Mouse (Mus musculus) layer of hippocampus, postnatal 25 days (tissue): ENCODE measurements around the gene Intu. TPM values are rescaled to one million over a fixed set of nuclear protein-coding genes. Genes with fewer than 3 reads are reported as not detected.

Source experiments
- DNase-seq, 2 experiments: peaks; one replicate each; pipeline ENCODE4 v3.0.0; 2022; ENCODE audit warnings: mixed read lengths in 2 of 2, low spot score in 1 of 2; ENCODE audit errors: extremely low spot score in 1 of 2
- total RNA-seq, 2 experiments: library from RNA; stranded (reverse); gene quantifications; 2 replicates each; pipeline ENCODE4 v1.2.3; 2021

Intu gene
- total RNA-seq, 2 experiments from 2014 or later = 4.9 to 7.5 TPM

DNA sequence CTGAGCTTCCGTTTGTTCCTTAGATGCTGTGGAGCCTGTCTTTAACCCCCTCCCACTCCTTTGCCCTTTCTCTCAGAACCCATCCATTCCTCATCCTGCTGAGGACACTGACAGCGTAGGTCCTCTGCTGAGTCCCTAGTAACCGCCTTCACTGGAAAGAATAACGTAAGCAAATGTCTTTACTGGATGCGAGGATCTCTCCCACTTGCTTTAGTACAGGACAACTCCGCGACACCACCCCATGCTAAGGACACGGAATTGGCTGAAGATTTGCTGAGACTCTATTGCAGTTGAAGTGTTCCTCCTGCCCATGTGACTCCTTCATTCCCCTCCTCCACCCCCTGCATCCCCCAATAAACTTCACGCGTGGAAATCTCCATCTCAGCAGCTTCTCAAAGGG lies 3.9 kb upstream of the Intu start:
- DNase-seq = no peak

DNA sequence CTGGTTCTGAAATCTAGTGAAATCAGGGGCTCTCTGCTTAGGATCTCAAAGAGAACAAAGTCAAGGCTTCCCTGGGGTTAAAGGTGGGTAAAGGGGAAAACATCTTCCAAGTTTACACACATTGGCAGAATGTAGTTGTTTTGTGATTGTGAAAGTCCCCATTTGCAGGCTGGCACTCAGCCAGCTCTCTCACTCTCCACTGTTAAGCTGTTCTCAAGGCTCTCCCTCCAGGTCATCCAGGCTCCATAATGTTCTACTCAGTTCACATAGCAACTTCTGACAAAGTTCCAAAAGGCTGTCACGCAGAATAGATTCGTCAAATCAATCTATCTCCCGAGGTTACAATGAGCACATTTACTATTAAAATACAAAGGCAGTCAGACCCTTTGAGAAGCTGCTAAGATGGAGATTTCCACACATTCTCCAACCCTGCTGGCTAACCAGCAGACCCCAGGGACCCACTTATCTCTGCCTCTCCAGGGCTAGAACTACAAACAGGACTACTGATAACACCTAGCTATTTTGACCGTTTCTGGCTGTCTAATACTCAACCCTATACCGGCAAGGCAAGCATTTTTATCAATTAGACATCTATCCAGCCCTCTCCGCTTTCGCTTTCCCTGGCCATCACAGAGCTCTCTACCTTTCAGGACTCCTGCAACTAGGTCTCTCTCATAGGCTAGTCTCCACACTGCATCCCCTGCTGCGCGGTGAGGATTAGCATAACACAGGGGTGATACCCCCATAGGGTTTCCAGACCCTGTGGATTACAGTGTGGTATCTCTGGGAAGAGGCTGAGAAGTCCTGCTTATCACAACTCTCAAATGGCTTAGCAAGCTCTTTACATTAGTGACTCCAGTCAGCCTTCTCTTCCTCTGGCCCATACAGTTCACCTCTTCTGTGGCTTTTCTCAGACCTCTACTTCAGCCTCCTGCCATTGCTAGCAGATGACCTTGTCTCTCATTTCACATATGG lies 2.8 kb upstream of the Intu start:
- DNase-seq = no peak

DNA sequence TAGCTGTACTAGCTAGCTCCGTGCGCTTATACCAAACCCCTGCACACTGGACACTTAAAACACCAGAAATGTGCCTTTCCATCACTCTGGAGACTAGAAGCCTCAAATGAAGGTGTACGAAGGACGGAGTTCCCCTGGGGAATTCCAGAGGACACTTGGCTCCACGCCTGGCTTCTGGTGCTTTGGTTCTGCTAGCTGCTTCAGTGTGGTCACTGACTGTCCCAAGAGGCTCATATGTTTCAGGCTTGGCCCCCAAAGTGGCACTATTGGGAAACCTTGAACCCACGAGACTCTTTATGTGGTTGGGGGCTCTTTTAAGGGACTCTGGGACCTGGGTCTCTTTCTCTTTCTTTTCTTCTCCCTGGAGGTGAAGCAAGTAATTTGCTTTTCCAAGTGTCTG lies 2.1 kb upstream of the Intu start:
- no peak for DNase-seq

DNA sequence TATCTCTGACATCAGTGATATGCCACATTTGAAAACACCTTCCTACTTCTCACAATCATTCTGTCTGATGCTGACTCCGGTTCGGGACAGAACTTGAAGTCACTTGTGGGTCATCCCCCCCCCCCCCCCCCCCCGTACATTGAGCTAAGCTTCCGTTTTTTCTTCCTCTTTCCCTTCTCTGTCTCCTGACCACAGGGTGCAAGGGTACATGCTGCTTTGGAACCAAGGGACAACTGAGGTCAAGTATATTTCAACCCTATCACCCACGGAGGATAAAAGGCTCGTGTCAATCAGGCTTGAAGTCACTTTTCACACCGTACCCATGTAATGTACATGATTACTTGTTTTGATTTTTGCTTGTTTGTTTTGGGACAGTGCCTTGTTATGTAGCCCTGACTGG lies 241 bp upstream of the Intu start:
- DNase-seq = no peak

DNA sequence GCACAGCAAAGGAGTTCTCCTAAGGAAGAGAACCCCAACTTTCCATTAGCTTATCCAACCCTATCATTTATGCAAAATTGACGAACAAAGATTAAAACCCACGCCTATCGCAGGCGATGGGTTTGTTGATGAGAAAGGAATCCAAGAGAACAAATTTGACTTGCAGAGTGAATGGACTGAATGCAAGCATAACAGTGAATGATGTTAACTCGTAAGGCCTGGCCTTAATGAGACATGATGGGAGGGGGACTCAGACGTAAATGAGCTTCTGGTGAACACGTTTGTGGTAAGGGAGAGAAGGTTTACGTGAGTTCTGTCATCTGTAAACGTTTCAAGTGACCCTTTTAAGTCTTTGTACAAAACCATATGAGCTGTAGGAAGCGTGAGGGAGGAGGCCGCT lies 1.2 kb downstream of the Intu start:
- DNase-seq = no peak

DNA sequence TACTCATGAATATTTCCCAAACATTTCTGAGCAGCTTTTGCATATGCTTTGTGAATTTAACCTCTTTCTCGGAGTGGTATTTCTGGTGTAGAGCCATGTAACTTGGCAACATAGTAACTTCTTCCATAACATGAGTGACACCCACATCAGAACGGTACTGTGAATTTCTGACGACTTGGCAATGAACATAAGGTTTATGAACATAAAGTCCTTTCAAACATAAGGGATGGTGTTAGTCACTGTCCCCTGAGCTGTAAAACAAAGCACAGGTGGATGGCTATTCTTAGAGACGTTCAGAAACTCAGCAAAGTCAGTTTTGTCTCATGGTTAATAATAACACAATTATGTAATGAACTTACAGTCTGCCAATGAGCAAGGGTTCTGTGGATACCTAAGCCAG lies 3.1 kb downstream of the Intu start:
- no peak for DNase-seq

DNA sequence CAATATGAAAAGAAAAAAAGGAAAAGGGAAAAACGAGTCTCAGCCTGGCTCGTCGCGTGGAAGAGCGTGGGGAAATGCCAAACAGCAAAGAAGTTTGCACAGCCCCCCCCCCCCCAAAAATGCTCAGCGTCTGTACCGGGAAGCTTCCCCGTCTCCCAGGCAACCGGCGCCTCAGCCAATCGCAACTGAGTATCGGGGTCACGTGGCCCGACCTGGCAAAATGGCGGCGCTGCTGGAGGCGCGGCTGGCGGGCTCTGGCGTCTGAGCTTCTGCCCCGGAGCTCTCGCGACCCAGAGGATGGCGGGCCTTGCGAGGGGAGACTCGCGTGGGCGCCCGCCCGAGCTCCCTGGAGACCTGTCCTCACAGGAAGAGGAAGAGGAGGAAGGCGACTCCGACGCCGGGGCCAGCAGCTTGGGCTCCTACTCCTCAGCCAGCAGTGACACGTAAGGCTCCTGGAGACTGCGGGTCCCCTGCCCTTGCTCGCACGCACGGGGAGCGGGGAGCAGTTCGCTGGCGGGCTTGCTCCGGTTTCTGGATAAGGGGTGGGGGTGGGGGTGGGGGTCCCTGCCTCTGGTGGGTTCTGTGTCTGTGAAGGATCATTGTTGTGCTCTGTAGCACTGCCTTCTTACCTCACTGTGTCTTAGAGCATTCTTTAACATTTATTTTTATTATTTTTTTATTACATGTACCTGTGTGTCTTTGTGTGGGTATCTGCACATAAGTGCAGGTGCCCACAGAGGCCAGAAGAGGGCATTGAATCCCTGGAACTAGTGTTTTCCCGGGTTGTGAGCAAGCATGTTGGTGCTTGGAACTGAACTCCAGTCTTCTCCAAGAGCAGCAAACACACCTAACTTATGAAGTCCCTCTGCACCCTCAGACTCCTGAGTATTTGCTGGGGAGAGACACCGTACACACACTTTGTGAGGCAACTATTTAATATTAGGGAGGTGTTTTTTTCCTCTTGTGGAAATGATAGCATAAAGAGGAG lies 9.8 kb downstream of the Intu start:
- DNase-seq = peak; percentile 75 to 87

DNA sequence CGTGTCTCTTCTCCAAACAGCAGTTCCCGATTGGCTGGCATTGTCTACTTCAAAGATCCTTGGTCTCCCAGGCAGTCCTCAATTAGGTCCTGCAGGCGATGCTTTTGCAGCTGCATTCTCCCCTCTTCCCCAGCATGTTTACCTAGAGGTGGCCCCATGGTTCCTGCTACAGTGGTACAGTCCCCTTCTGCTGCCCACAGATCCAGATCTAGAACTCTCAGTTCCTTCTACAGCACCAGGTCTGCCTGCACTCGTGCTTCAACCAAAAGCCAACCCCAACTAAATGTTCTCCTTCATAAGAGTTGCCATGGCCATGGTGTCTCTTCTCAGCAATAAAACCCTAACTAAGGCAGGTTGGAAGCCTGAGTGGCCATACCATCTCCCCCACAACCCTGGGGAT lies 15.5 kb downstream of the Intu start:
- no peak for DNase-seq

DNA sequence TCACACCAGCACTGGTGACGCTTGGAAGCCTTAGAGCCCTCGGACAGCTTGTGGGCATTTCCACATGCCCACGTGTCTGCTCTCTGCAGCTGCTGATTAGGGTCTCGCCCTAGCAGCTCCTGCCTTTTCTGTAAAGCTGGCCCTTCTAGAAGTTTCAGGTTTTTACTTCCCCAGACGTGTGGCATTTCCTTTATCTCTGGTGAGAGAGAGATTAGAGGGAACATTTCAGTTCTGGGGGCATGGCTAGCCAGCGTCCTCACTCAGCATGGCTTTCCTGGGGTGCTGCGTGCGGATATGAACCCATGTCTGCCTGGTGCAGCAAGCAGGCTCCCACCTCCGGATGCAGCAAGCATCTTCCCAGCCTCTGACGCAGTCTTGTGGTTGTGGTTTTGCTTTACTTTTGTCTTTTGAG lies 121.9 kb downstream of the Intu start:
- DNase-seq = no peak

DNA sequence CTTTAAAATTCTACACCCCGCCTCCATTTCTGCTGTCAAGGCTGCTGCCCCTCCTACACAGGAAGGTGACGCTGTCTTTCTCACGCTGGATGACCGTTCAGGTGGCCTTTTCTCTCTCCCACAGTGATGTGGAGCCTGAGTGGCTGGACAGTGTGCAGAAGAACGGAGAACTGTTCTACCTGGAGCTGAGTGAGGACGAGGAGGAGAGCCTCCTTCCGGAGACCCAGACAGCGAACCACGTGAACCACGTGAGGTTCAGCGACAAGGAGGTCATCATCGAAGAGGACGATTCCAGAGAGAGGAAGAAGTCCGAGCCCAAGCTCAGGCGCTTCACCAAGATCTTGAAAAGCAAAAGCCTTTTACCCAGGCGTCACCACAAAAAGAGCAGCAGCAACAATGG lies 122.5 kb downstream of the Intu start:
- DNase-seq = no peak

DNA sequence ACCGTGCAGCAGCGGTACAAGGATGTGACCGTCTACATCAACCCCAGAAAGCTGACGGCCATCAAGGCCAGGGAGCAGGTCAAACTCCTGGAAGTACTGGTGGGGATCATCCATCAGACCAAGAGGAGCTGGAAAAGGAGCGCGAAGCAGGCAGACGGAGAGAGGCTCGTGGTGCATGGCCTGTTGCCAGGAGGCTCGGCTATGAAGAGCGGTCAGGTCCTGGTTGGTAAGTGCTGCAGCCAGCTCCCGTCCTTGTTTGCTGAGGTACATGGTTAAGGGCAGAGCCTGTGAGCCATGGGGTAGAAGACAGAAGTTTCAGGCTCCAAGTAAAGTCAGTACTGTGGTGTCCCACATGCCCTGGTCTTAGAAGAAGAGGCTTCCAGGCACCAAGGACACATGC lies 122.9 kb downstream of the Intu start:
- DNase-seq = no peak

- no peak for DNase-seq
Measured at GRCm38 (mm10) chr3:40655571-40655970, 124.5 kb downstream of the Intu start.

- no peak for DNase-seq
Measured at GRCm38 (mm10) chr3:40656339-40656738, 125.3 kb downstream of the Intu start.

DNA sequence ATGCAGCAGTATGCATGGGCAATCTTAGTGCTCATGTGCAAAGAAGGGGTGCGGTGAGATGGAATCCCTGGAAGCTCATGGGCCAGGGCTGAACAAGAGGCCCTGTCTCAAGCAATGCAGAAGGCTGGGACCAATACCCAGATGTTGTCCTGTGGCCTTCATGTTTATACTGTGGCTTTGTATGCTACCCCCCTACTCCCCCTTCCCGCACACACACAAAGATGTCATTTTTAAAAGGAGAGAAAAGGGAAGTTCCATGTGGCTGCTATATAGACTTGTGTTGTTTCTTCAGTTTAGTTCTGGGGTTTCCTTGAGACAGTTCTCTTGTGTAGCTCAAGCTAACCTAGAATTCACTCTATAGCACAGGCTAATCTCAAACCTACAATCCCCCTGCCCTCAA lies 129.1 kb downstream of the Intu start:
- DNase-seq = no peak

GRCm38 (mm10) chr3:40666109-40666508 lies 135.0 kb downstream of the Intu start:
- no peak for DNase-seq

DNA sequence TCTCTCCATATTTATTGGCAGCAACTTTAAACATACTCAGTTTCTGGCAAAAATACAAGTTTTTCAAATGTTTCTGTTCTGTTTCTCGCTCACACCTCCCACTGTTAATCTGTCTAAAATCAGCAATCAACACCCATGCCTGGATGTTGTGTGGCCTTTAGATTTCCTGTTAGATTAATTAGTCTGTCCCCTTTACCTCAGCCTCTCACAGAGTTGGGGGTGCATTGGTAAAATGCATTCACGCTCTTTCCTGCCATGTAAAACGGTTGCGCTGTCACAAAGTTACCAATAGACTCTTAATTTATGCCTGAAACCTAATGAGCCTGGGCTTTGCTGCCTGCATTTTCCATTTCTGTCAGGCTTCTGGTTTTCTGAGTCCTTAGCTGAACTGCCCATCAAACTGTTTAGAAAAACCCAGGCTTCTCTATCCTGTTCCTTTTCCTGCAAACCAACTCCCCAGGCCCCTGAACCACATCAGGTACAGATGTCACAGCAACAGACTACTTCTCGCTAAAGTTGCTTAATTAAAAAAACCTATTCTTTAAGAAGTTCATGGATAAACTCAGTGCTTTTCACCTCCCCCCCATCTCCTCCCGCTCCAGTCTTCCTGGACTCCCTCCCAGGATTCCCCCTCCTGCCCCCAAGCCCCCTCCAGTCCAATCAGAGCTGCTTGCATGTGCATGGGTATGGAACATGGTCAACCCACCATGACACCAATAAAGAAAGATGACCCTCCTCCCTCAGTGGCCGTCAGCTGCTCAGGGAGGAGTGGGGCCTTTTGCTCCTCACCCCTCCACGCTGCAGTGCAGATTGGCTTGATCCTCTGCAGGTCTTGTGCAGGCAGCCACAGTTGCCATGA lies 136.0 kb downstream of the Intu start:
- no peak for DNase-seq

- no peak for DNase-seq
Measured at GRCm38 (mm10) chr3:40668889-40669288, 137.8 kb downstream of the Intu start.

GRCm38 (mm10) chr3:40669395-40669794 lies 138.3 kb downstream of the Intu start:
- no peak for DNase-seq

- no peak for DNase-seq
Measured at GRCm38 (mm10) chr3:40673515-40673914, 142.4 kb downstream of the Intu start.

GRCm38 (mm10) chr3:40674873-40675405 lies 143.9 kb downstream of the Intu start:
- DNase-seq = no peak
